17 mouse cellular contexts compared by ENCODE assay signal in genomic region chr2:159646595-159646994, GRCm38 (mm10).
A peak's percentile ranks its signal among the peaks of the same experiment; 100 is the strongest.
DNase-seq lines count a peak whose midpoint lies in the region; TF ChIP-seq lines count a peak whose summit lies in the region.
"Had no signal": no experiment of that assay in that cellular context is flagged by ENCODE, and none has a peak within 500 bp of the region (broad histone marks: within the 10 kb centered on the region; RNA-seq: fewer than 3 reads in every experiment).

No protein-coding gene starts in this region.

- 39% methylated on average over 2 of the region's 2 CpGs for WGBS in kidney, adult 2 months

- peak; percentile 5 for DNase-seq in gastrocnemius, postnatal 14 days
- DNase-seq in gastrocnemius, postnatal 4 days (ENCODE audit: low spot score in 2 of 2), result no peak
- DNase-seq in kidney, adult 2 months, result peak; percentile 4
- DNase-seq in kidney, adult 18-20 months, result no peak
- DNase-seq in kidney, postnatal 10 days, result peak; percentile 46
- peak; percentile 8 for DNase-seq in lung, postnatal 14 days
- no peak for DNase-seq in left cerebral cortex, postnatal 4 days
- no peak for DNase-seq in right cerebral cortex, postnatal 10 days (ENCODE audit: low spot score in 2 of 2)
- DNase-seq: cerebellum, adult 11-12 months; thymus, postnatal 14 days had no signal

- TF ChIP-seq POLR2A in kidney, adult 2 months (IDR thresholded peaks at IDR 0.05; ENCODE audit: low read depth, low read length), result no peak

- no peak overlapping the region for H3K27ac ChIP-seq in kidney, adult 2 months (ENCODE audit: insufficient read depth, low read depth, low read length)
- H3K27ac ChIP-seq: embryonic facial prominence, embryonic 15.5 days; heart, embryonic 15.5 days; hindbrain, embryonic 13.5 days; limb, embryonic 13.5 days; liver, embryonic 15.5 days; midbrain, embryonic 12.5 days had no signal

- intact Hi-C loops in gastrocnemius, postnatal 14 days (cut with DNase I; ENCODE audit: low total_unique reads), result loop anchor here (5.0 kb wide), 1 partner anchor 931 kb away; no protein-coding TSS in a partner anchor
- intact Hi-C loops in left cerebral cortex, postnatal 4 days (cut with DNase I), result no loop called here

- no peak overlapping the region for H3K4me3 ChIP-seq in kidney, adult 2 months (ENCODE audit: insufficient read depth, low read depth, low read length)
- H3K4me3 ChIP-seq: embryonic facial prominence, embryonic 15.5 days; heart, embryonic 15.5 days; hindbrain, embryonic 13.5 days; limb, embryonic 13.5 days; liver, embryonic 15.5 days; midbrain, embryonic 12.5 days had no signal

- no peaks in the 10 kb centered on the region for H3K36me3 ChIP-seq in kidney, adult 2 months (ENCODE audit: control insufficient read depth, insufficient read depth, low read length)
- H3K36me3 ChIP-seq: embryonic facial prominence, embryonic 15.5 days; G1E; heart, embryonic 15.5 days; hindbrain, embryonic 13.5 days; limb, embryonic 13.5 days; liver, embryonic 15.5 days; midbrain, embryonic 12.5 days had no signal

- no peak for TF ChIP-seq CTCF in kidney, adult 2 months (conservative IDR thresholded peaks at IDR 0.05; ENCODE audit: insufficient read depth, insufficient read length, low read depth, low read length)

- H3K4me1 ChIP-seq in kidney, adult 2 months (ENCODE audit: control insufficient read depth, insufficient read depth, low read length), result no peaks in the 10 kb centered on the region
- H3K4me1 ChIP-seq: embryonic facial prominence, embryonic 15.5 days; heart, embryonic 15.5 days; hindbrain, embryonic 13.5 days; liver, embryonic 15.5 days; midbrain, embryonic 12.5 days had no signal

- H3K27me3 ChIP-seq in kidney, adult 2 months (replicated peaks; ENCODE audit: control insufficient read depth, insufficient read depth, low read length), result no peaks in the 10 kb centered on the region
- H3K27me3 ChIP-seq: embryonic facial prominence, embryonic 15.5 days; heart, embryonic 15.5 days; hindbrain, embryonic 13.5 days; limb, embryonic 13.5 days; liver, embryonic 15.5 days; midbrain, embryonic 12.5 days had no signal

Comparison
In these comparisons a context has a peak if more than half of its experiments do, and no peak if none do; other contexts are left out.
1. DNase-seq: peak in gastrocnemius, postnatal 14 days (single experiment), kidney, adult 2 months (single experiment), kidney, postnatal 10 days (single experiment) and lung, postnatal 14 days (single experiment); none in gastrocnemius, postnatal 4 days (0 of 2), kidney, adult 18-20 months (single experiment), left cerebral cortex, postnatal 4 days (single experiment) and right cerebral cortex, postnatal 10 days (0 of 2).